Mouse (Mus musculus) G1E (cell line): ENCODE data around the gene 4930539E08Rik. TPM values are rescaled to one million over a fixed set of nuclear protein-coding genes. Genes with fewer than 3 reads are reported as not detected.

Source experiments
- ATAC-seq: 2 replicates; pipeline ENCODE4 v1.8.0; 2016; ENCODE audit warnings: mild to moderate bottlenecking; ENCODE audit not compliant: insufficient number of reproducible peaks, poor library complexity, low FRiP score, severe bottlenecking; ENCODE audit errors: extremely low read depth
- DNase-seq: peaks from one replicate; pipeline ENCODE4 v3.0.0; 2012; ENCODE audit warnings: low spot score
- H3K27me3 ChIP-seq: 2 replicates; pipeline ENCODE4 v1.6.1; 2012; ENCODE audit warnings: mild to moderate bottlenecking, low read length, inconsistent platforms; ENCODE audit not compliant: insufficient read depth
- H3K36me3 ChIP-seq: replicated peaks from 2 replicates; pipeline ENCODE3; 2012; ENCODE audit warnings: mild to moderate bottlenecking, inconsistent platforms
- H3K4me1 ChIP-seq: 2 replicates; pipeline ENCODE4 v1.6.1; 2012; ENCODE audit warnings: low read depth, low read length, inconsistent platforms, mixed read lengths; ENCODE audit not compliant: insufficient read depth
- H3K4me3 ChIP-seq: 2 replicates; pipeline ENCODE4 v1.5.1; 2012; ENCODE audit warnings: low read depth, mild to moderate bottlenecking, inconsistent platforms, low read length, moderate library complexity, mixed read lengths
- H3K9me3 ChIP-seq: replicated peaks from 2 replicates; pipeline ENCODE4 v1.6.1; 2012; ENCODE audit warnings: inconsistent platforms
- CTCF ChIP-seq: IDR thresholded peaks from 2 replicates; pipeline ENCODE4 v1.5.1; 2012; ENCODE audit warnings: low read depth, low read length, inconsistent platforms, mixed read lengths
- GATA1 ChIP-seq: IDR thresholded peaks from 2 replicates; pipeline ENCODE4 v1.6.1; 2012; ENCODE audit warnings: borderline replicate concordance, low read length, inconsistent platforms, mixed read lengths
- GATA2 ChIP-seq: IDR thresholded peaks from 2 replicates; pipeline ENCODE4 v1.6.1; 2012; ENCODE audit warnings: low read depth, low read length, inconsistent platforms, borderline replicate concordance
- POLR2AphosphoS5 ChIP-seq: IDR thresholded peaks from 2 replicates; pipeline ENCODE4 v1.6.1; 2012; ENCODE audit warnings: low read depth, low read length, inconsistent platforms; ENCODE audit not compliant: insufficient replicate concordance
- TAL1 ChIP-seq: conservative IDR thresholded peaks from 2 replicates; pipeline ENCODE4 v1.6.1; 2012; ENCODE audit warnings: low read depth, low read length, inconsistent platforms, mixed read lengths
- polyA plus RNA-seq: library from polyadenylated mRNA; stranded (reverse); fragments of >175 nt; gene quantifications from 2 replicates; pipeline ENCODE4 v1.2.3, GENCODE M21; 2012
- total RNA-seq, 2 experiments: library from RNA; stranded (forward) in 1 of 2; stranded (reverse) in 1 of 2; fragments of 200-1000 nt in 1 of 2; fragments of >200 nt in 1 of 2; fragmentation: Nextera tagmentation in 1 of 2; gene quantifications; 2 replicates each; pipeline ENCODE4 v1.2.3; 2014 to 2017

Gene 4930539E08Rik
- total and polyA plus RNA-seq, 3 experiments, result 0.11 TPM; not detected in 2

DNA sequence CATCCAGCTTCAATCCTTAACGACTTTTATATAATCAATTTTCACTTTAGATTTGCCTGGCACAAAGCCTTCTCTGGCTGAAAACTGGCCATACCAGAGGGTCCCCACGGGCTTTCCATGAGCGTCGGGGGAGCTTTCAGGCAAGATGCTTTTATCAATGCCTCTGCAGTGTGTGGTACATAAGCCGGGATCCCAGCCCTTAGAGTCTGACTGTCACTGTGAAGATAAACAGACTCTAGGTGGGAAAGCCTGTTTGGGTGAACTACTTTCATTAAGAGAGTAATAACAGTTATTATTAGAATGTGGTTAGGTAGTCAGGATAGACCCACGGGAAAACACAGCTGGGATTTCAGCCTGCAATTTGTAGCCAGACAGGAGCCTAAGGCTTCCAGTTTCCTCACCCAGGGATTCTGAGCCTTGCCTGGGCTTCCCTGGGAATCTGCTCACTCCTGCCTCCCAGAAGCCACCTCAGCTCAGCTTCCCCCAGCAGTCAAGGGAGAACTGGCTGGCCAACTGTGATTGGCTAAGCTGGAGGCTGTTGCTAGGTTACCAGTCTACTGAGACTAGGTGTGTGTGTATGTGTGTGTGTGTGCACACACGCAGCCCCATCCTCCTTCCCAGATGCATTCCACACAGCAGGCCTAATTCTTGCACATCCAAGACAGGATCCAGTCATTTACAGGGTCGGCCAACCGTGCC is 45.6 kb downstream of the 4930539E08Rik start:
- H3K9me3 ChIP-seq, result no peaks in the 10 kb centered on the region
- H3K4me1 ChIP-seq, result no peaks in the 10 kb centered on the region
- ATAC-seq, result no peak
- H3K36me3 ChIP-seq, result no peaks in the 10 kb centered on the region
- TF ChIP-seq POLR2AphosphoS5 (no peak), GATA1 (no peak), TAL1 (no peak), GATA2 (no peak), CTCF (no peak)
- no peak for DNase-seq
- no peak overlapping the region for H3K4me3 ChIP-seq
- H3K27me3 ChIP-seq, result peaks cover 27% of the 10 kb centered on the region

DNA sequence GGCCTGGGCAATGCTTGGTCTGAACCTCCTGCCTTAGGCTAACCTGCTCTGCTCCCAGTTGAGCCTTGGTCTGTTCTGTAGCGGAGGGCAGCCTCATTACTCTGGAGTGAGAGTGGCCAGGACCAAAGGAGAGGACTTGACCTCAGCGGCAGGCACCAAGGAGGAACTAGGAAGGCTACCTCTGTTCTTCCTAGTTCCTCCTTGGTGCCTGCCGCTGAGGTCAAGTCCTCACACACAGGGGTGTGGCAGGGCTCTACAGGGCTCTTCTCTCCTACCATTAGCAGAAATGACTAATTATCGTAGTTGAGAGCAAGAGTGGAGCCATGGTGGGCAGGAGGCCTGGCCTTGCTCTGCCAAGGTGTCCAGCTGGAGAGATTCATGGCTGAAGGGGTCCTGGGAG is 47.7 kb downstream of the 4930539E08Rik start:
- no peaks in the 10 kb centered on the region for H3K4me1 ChIP-seq
- ATAC-seq, result no peak
- H3K27me3 ChIP-seq, result peaks cover 32% of the 10 kb centered on the region
- DNase-seq, result no peak
- no peak for TF ChIP-seq CTCF
- no peak for TF ChIP-seq GATA2
- no peak for TF ChIP-seq POLR2AphosphoS5
- no peak for TF ChIP-seq TAL1
- TF ChIP-seq GATA1, result no peak
- H3K4me3 ChIP-seq, result no peak overlapping the region
- no peaks in the 10 kb centered on the region for H3K9me3 ChIP-seq
- H3K36me3 ChIP-seq, result no peaks in the 10 kb centered on the region

DNA sequence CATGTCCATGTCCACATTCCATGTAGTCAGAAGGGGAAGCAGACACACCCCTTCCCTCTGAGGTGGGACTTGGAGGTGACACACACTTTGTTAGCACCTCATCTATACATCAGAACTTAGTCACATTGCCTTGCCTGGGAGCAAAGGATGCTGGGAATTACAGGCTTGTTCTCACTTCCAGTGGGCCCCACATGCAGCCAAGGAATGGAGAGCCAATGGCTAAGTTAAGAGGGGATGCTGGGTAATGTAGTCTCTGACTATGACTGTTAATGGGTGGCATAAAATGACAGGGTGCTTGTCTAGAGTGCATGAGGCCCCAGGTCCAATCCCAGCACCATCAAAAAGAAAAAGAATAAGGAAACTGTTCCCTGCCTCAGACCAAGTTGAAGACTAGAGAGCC is 48.2 kb downstream of the 4930539E08Rik start:
- Histone ChIP-seq H3K9me3 (no peaks in the 10 kb centered on the region), H3K4me1 (no peaks in the 10 kb centered on the region), H3K36me3 (no peaks in the 10 kb centered on the region), H3K4me3 (no peak overlapping the region), H3K27me3 (peaks cover 29% of the 10 kb centered on the region)
- no peak for ATAC-seq
- TF ChIP-seq TAL1 (no peak), GATA2 (no peak), CTCF (no peak), POLR2AphosphoS5 (no peak), GATA1 (no peak)
- no peak for DNase-seq

DNA sequence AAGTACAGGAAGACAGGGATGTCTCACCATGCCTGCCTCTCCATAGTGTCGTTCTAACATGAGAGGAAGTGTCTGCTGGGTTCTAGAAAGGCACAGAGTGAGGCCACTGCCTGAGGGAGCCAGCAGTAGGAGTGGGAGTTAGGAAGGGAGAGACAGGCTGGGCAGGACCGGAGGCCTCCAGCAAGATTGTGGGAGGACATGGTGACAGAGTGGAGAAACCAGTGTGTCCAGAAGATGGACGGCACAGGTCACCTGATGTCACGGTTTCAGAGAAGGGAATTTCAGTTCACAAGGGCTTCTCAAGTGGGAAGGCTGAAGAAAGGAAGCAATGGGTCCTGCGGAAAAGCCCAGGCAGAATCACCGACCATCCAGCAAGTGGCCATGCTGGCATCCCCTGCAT is 50.7 kb downstream of the 4930539E08Rik start:
- no peaks in the 10 kb centered on the region for H3K4me1 ChIP-seq
- peaks cover 25% of the 10 kb centered on the region for H3K27me3 ChIP-seq
- DNase-seq (no peak), ATAC-seq (no peak)
- no peaks in the 10 kb centered on the region for H3K36me3 ChIP-seq
- TF ChIP-seq GATA1 (no peak), GATA2 (no peak), TAL1 (no peak), CTCF (no peak), POLR2AphosphoS5 (no peak)
- no peaks in the 10 kb centered on the region for H3K9me3 ChIP-seq
- H3K4me3 ChIP-seq, result no peak overlapping the region

DNA sequence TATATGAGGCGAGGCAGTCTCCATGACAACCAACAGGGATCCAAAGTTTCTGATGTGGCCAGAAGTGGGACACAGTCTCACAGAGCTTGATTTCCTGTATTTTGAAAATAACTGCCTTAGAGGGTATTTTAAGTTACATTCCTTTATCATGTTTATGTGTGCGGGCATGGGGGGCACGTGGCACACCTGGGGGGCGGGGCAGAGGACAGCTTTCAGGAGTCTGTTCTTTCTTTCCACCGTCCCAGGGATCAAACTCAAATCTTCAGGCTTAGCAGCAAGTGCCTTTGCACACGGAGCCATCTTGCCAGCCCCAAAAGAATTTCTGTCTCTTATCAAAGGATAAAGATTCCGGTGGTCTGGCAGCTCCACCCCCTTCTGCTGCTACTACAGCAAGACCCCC is 51.2 kb downstream of the 4930539E08Rik start:
- no peaks in the 10 kb centered on the region for H3K36me3 ChIP-seq
- no peaks in the 10 kb centered on the region for H3K9me3 ChIP-seq
- peaks cover 24% of the 10 kb centered on the region for H3K27me3 ChIP-seq
- DNase-seq, result no peak
- no peak for ATAC-seq
- TF ChIP-seq GATA2 (no peak), TAL1 (no peak), POLR2AphosphoS5 (no peak), GATA1 (no peak), CTCF (no peak)
- no peak overlapping the region for H3K4me3 ChIP-seq
- H3K4me1 ChIP-seq, result no peaks in the 10 kb centered on the region

DNA sequence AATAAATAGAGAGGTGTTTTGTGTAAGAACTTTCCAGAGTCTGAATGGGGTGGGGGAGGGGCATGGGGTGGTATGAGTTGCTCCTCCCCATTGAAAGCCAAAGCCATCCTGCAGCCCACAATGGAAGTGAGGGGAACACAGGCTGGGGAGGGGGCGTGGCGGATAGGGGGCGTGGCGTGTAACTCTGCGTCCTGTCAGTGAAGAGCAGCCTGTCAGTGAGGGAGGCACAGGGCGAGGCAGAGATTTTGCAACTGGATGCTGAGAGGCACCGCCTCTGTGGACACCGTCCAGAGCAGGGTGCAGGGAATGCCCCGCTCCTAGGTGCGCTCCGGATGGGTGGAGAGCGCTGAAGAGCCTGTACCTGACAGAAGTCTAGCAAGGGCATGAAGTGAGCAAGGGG is 56.9 kb downstream of the 4930539E08Rik start, which contains the start of gene Pnpla1:
Gene Pnpla1 (plus strand): TSS at position 207 of the 400 bp plus-strand sequence.
- TF ChIP-seq POLR2AphosphoS5 (no peak), GATA1 (no peak), TAL1 (no peak), GATA2 (no peak), CTCF (no peak)
- Histone ChIP-seq H3K27me3 (peaks cover 34% of the 10 kb centered on the region), H3K4me3 (no peak within 1 kb of the TSS), H3K4me1 (no peaks in the 10 kb centered on the region; the same call in 1 of the 2 replicates), H3K9me3 (no peaks in the 10 kb centered on the region), H3K36me3 (no peaks in the 10 kb centered on the region)
- ATAC-seq (no peak), DNase-seq (no peak)
